Mouse (Mus musculus): ENCODE measurements around the gene Acsbg1.
"Not testable (repeated sequence)": the region's sequence is repeated elsewhere in the genome, so short reads cannot be mapped to it uniquely, and the experiment has no call there.

DNA sequence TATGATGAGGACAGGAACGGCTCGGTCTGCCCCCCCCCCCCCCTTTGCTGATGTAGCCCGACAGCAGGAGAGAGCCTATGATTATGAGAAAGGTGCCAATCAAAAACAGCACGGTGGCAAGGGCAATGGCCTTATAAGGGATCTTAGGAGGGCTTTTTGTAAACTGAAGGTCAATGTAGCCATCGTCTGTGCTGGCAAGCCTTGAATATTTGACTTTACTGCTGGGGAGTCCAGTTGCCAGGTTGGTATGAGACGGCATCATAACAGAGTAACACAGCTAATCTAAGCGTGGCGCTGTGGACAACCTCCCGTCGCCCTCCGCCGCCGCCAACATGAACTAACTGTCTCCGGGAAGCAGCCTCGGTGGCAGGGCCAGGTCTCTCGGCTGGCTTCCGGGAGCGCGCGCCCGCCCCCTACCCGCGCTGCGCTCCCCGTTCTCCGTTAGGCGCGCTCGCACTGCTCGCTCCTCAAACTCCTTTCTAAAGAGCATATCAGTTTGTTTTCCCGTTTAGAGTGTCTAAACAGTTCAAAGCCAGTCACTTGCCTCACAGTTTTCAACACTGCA lies 29.7 kb upstream of the Acsbg1 start:
- not testable (repeated sequence) for TF ChIP-seq CTCF (IDR thresholded peaks at IDR 0.05; ENCODE audit: control insufficient read depth, insufficient read depth, low read length); POLR2A (IDR thresholded peaks at IDR 0.05; ENCODE audit: borderline replicate concordance, control insufficient read depth, low read depth, low read length)
